Mouse (Mus musculus) olfactory bulb, adult 2 months (tissue): ENCODE results near the gene Fbxl13.

ENCODE experiments used
- CTCF ChIP-seq: fragments of 200-500 bp; IDR thresholded peaks from 2 replicates; pipeline ENCODE4 v1.5.1; 2012; ENCODE audit warnings: low read depth, mild to moderate bottlenecking, low read length, moderate library complexity; ENCODE audit not compliant: insufficient read depth
- POLR2A ChIP-seq: fragments of 200-500 bp; IDR thresholded peaks from 2 replicates; pipeline ENCODE4 v1.6.1; 2012; ENCODE audit warnings: mild to moderate bottlenecking, low read depth, low read length, moderate library complexity; ENCODE audit not compliant: insufficient read depth

DNA sequence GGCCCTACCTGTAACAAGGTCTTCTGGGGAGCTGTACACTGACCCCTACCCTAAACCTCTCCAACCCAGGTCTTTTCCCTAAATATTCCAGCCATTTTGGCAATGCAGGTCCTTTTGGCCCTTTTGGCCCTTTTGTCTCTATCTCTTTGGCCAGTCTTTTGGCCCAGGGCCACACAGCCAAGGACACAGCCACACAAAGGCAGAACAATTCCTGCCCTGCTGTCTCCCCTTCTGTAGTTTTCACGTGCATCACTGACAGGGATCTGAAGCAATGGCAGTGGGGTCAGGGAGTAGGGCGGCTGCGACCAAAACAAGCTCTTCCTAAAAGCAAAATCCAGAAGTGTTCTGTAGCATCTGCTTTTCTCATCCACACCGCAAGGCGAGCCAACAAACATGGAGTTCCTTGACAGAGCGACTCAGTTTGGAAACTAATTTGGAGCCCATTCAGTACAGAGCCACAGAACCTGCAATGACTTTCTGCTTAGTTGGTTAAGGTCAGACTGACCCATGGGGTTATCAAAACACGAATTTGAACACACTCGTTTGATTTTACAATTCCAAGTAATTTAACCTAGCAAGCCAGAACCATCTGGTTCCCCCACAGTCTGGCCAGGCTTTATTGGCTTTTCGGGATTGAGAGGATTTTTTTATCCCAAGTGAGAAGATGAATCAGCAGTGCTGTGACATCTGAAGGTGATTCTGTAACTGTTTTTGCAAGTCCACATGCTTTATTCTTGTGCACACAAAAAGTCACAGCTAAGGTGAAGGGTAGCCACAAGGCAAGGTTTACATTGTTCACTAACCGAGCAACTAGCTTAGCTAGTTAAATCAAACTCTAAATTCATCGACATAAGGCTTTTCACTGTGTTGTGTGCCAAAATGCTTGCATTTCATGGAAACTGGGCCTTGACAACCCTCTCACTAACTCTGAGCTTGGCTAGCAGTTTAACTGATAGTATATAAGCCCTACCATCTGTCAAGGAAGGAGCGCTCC is 36.8 kb downstream of the Fbxl13 start:
- TF ChIP-seq POLR2A = no peak
- no peak for TF ChIP-seq CTCF
